Mouse (Mus musculus) thymus, adult 2 months (tissue): ENCODE measurements around the gene Cd3e. TPM values are rescaled to one million over a fixed set of nuclear protein-coding genes. Genes with fewer than 3 reads are reported as not detected.

Experiments
- DNase-seq: peaks from one replicate; pipeline ENCODE4 v3.0.0; 2021
- H3K27ac ChIP-seq: fragments of 200-500 bp; 2 replicates; pipeline ENCODE4 v1.5.1; 2012; ENCODE audit warnings: low read length, control low read depth; ENCODE audit not compliant: control insufficient read depth, insufficient read depth
- H3K27me3 ChIP-seq: fragments of 200-500 bp; 2 replicates; pipeline ENCODE4 v1.6.1; 2012; ENCODE audit warnings: mild to moderate bottlenecking, low read length, moderate library complexity, mixed read lengths; ENCODE audit not compliant: control insufficient read depth, insufficient read depth
- H3K36me3 ChIP-seq: fragments of 200-500 bp; 2 replicates; pipeline ENCODE4 v1.6.1; 2012; ENCODE audit warnings: mild to moderate bottlenecking, low read length, moderate library complexity; ENCODE audit not compliant: control insufficient read depth, insufficient read depth
- H3K4me1 ChIP-seq: fragments of 200-500 bp; replicated peaks from 2 replicates; pipeline ENCODE4 v1.6.1; 2012; ENCODE audit warnings: low read length; ENCODE audit not compliant: control insufficient read depth, insufficient read depth
- H3K4me3 ChIP-seq: fragments of 200-500 bp; 2 replicates; pipeline ENCODE4 v1.5.1; 2012; ENCODE audit warnings: mild to moderate bottlenecking, low read length, control low read depth, moderate library complexity; ENCODE audit not compliant: control insufficient read depth, insufficient read depth
- CTCF ChIP-seq: fragments of 200-500 bp; IDR thresholded peaks from 2 replicates; pipeline ENCODE4 v1.5.1; 2012; ENCODE audit warnings: mild to moderate bottlenecking, control low read depth, low read length, moderate library complexity, borderline replicate concordance; ENCODE audit not compliant: control insufficient read depth, poor library complexity, insufficient read depth; ENCODE audit errors: extremely low read depth
- POLR2A ChIP-seq: fragments of 200-500 bp; IDR thresholded peaks from 2 replicates; pipeline ENCODE4 v1.6.1; 2012; ENCODE audit warnings: mild to moderate bottlenecking, low read length, control low read depth, moderate library complexity; ENCODE audit not compliant: control insufficient read depth, poor library complexity, insufficient read depth; ENCODE audit errors: extremely low read depth
- WGBS: fragments of 180-500 bp; shearing (Covaris S2); methylation state at CpG from one replicate; pipeline ENCODE4 v1.1.7; 2018; 5-methylcytosine and 5-hydroxymethylcytosine counted together
- polyA plus RNA-seq: library from polyadenylated mRNA; depleted of rRNA; stranded (reverse); fragments of >200 nt; gene quantifications from 2 replicates; pipeline ENCODE4 v1.2.3, GENCODE M21; 2012

The Cd3e gene
- polyA plus RNA-seq, 1 experiment: 343 TPM

DNA sequence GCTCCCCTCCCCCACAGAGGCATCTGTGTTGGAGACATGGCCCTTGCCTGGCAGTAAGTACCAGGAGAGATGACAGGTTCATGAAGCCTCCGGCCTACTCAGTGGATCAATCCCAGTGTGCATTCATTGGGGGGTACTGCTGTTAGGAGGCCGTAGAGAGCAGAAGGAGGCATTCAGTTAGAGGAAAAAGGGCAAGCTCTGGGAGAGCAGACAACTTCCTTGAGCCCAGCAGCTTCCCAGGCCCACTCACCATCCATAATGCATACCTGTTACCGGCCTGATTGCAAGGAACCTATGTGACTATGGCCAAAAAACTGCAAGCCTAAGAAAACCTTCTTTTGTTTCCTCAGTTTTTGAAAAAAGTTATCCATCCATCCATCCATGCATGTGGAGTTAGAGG, 25.1 kb upstream of the Cd3e start:
- no peak overlapping the region for H3K27ac ChIP-seq
- no peaks in the 10 kb centered on the region for H3K4me1 ChIP-seq
- no peaks in the 10 kb centered on the region for H3K36me3 ChIP-seq
- no peak for DNase-seq
- WGBS: 94% methylated on average over 3 of the region's 3 CpGs
- H3K4me3 ChIP-seq: no peak overlapping the region
- TF ChIP-seq CTCF (no peak), POLR2A (no peak)
- H3K27me3 ChIP-seq: no peaks in the 10 kb centered on the region

DNA sequence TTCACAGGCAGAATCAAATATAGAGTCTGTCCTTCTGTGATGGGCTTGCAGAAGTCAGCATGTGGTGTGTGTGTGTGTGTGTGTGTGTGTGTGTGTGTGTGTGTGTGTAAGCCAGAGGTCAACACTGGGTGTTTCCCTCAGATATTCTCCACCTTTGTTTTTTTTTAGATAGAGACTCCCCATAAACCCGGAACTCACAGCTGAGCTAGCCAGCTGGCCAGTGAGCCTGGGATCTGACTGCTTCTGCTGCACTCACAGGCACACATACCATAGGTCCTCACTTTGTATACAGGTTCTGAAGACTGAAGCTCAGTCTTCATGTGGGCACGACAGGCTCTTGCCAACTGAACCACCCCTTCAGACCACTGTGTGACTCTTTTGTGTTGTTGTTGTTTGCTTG, 22.8 kb upstream of the Cd3e start:
- H3K27me3 ChIP-seq: no peaks in the 10 kb centered on the region
- DNase-seq: no peak
- H3K4me3 ChIP-seq: no peak overlapping the region
- TF ChIP-seq POLR2A (no peak), CTCF (no peak)
- no peaks in the 10 kb centered on the region for H3K36me3 ChIP-seq
- no peak overlapping the region for H3K27ac ChIP-seq
- H3K4me1 ChIP-seq: no peaks in the 10 kb centered on the region
- WGBS: 78% methylated on average over 2 of the region's 2 CpGs

DNA sequence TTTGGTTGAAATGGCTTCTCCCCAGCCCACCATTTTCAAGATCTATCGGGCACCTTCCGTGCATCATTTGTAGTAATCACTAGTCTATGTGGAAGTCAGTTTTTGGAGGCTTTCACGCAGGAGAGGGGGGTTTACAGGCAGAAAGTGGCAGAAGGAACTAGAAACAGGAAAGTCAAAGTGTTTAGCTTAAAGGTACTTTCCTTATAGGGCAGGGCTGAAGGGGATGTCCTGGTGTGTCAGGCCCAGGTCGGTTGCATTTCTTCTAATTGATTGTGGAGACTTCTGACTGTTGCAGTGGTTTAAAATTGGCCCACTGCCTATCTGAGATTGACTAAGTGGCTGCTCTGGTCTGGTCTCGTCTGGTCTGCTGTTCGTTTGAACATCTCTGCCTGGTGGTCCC, 20.9 kb upstream of the Cd3e start:
- no peak for TF ChIP-seq CTCF
- TF ChIP-seq POLR2A: no peak
- Histone ChIP-seq H3K4me3 (no peak overlapping the region), H3K36me3 (no peaks in the 10 kb centered on the region), H3K27ac (no peak overlapping the region), H3K27me3 (no peaks in the 10 kb centered on the region), H3K4me1 (no peaks in the 10 kb centered on the region)
- DNase-seq: no peak
- 69% methylated on average over 6 of the region's 6 CpGs for WGBS

DNA sequence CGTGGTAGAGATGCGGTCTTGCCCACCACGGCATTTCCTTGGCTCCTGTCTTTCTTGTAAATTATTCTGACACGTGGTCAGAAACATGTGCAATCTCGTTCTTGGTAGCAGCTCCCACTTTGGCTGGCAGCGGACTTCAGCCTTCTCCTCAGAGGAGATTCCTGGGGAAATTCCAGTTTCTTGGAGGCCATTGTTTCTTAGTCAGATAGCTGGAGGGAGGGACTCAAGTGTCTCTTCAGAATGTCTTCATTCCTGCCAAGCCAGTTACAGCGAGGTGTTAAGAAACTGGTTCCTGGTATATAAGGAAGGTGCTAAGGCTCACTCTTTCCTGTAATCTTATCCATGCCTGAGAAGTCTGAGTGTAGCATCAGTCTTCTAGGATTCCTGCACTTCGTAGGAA, 17.9 kb upstream of the Cd3e start:
- H3K27ac ChIP-seq: no peak overlapping the region
- no peak for DNase-seq
- 49% methylated on average over 8 of the region's 8 CpGs for WGBS
- H3K36me3 ChIP-seq: no peaks in the 10 kb centered on the region
- H3K4me1 ChIP-seq: no peaks in the 10 kb centered on the region
- H3K4me3 ChIP-seq: no peak overlapping the region
- TF ChIP-seq CTCF (no peak), POLR2A (no peak)
- H3K27me3 ChIP-seq: no peaks in the 10 kb centered on the region

DNA sequence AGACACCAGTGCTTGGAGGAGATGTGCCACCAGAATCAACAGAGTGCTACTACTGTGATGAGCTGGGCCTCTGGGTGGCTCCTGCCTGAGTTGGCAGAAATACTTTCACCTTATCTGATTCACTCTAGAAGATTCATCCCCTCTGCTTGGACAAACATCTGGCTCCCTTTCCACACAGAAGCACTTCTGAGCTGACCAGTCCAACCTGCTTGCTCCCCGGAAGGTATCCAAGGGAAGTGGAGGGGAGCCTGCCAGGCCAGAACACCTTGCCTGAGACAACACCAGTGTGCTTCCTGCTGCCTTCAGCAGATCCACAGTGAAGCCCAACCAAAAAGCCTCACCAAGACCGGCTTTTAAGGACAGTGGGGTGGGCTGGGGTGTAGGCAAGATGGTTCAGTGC, 14.8 kb upstream of the Cd3e start:
- Histone ChIP-seq H3K27ac (no peak overlapping the region), H3K27me3 (no peaks in the 10 kb centered on the region), H3K36me3 (no peaks in the 10 kb centered on the region), H3K4me1 (no peaks in the 10 kb centered on the region), H3K4me3 (no peak overlapping the region)
- TF ChIP-seq POLR2A (no peak), CTCF (no peak)
- WGBS: 90% methylated on average over 2 of the region's 2 CpGs
- no peak for DNase-seq

DNA sequence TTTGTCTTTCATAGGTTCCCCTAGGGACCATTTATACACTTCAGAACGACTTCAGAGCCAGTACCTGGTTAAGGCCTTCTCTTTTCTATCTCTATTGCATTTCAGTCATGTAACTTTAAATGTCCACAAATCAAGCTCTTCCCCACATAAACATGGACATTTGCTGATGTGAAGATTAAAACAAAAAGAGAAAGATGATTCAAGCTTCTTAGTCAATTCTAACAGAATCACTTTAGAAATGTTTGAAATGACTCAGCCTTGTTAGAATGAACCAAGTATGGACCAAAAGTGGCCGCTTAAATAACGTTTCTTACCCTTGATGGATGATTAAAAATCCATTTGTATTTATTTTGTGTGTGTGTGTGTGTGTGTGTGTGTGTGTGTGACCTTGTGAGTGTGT, 14.2 kb upstream of the Cd3e start:
- TF ChIP-seq POLR2A (no peak), CTCF (no peak)
- Histone ChIP-seq H3K4me1 (no peaks in the 10 kb centered on the region), H3K36me3 (no peaks in the 10 kb centered on the region), H3K27ac (no peak overlapping the region), H3K27me3 (no peaks in the 10 kb centered on the region), H3K4me3 (no peak overlapping the region)
- 75% methylated on average over 3 of the region's 3 CpGs for WGBS
- DNase-seq: no peak

DNA sequence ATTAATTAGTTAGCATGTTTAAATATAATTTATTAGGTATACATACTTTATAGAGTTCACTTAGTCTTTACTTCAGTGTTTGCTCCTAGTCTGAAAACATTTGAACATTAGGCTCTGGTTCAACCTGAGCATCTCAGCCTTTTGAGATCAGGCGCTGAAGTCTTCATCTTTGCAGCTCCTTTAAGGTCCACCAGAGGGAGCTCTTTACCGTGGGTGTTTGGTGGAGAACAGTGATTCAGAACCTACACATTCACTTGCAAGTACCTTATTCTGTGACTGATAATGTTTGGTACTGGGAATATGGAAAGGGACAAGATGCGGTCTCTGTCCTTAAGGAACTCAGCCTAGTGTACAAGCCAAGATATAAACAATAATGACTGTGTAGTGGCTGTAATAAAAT, 13.4 kb upstream of the Cd3e start:
- H3K4me1 ChIP-seq: no peaks in the 10 kb centered on the region
- H3K4me3 ChIP-seq: no peak overlapping the region
- TF ChIP-seq CTCF (no peak), POLR2A (no peak)
- H3K27me3 ChIP-seq: no peaks in the 10 kb centered on the region
- H3K27ac ChIP-seq: no peak overlapping the region
- WGBS: 15% methylated on average over 3 of the region's 3 CpGs
- DNase-seq: peak; percentile 81
- no peaks in the 10 kb centered on the region for H3K36me3 ChIP-seq
